Mouse (Mus musculus) heart, adult 2 months (tissue): ENCODE data around the gene 2810459M11Rik.

ENCODE experiments used
- CTCF ChIP-seq: fragments of 200-600 bp; IDR thresholded peaks from 2 replicates; pipeline ENCODE4 v1.8.1; 2022; ENCODE audit warnings: antibody characterized with exemption, mild to moderate bottlenecking, moderate library complexity
- EP300 ChIP-seq: fragments of 200-500 bp; IDR thresholded peaks from 2 replicates; pipeline ENCODE4 v1.6.1; 2011; ENCODE audit warnings: low read depth, low read length, control low read depth; ENCODE audit not compliant: insufficient read depth

GRCm38 (mm10) chr1:86016516-86016915, 29.1 kb upstream of the 2810459M11Rik start, which contains the start of gene Spata3:
- TF ChIP-seq CTCF (no peak), EP300 (no peak)
